16 mouse cellular contexts compared by ENCODE assay signal in genomic region chr9:113087786-113088185, GRCm38 (mm10).
DNase-seq lines count a peak whose midpoint lies in the region; ATAC-seq lines count a peak whose summit lies in the region.
"Had no signal": no experiment of that assay in that cellular context is flagged by ENCODE, and none has a peak within 500 bp of the region (broad histone marks: within the 10 kb centered on the region; RNA-seq: fewer than 3 reads in every experiment).

No protein-coding gene starts in this region.

- intact Hi-C loops in left cerebral cortex, postnatal 36 days (cut with DNase I) = no loop called here

- no peak for ATAC-seq in cerebellum, adult (ENCODE audit: insufficient number of reproducible peaks, low FRiP score, low TSS enrichment)
- no peak for ATAC-seq in monocyte, adult 5-6 weeks (replicated peaks; ENCODE audit: insufficient number of reproducible peaks, low FRiP score, low TSS enrichment, poor library complexity, severe bottlenecking)
- ATAC-seq: inflammation-experienced regulatory T-cells, adult 6 months had no signal

- DNase-seq in cerebellum, postnatal 10 days = peak; percentile 29 to 43
- DNase-seq in layer of hippocampus, adult 8-10 months (ENCODE audit: low spot score in 2 of 2) = peak; percentile 19 to 29
- no peak for DNase-seq in layer of hippocampus, postnatal 36 days
- peak; percentile 47 to 61 for DNase-seq in left cerebral cortex, postnatal 36 days (ENCODE audit: low spot score in 2 of 2)
- peak; percentile 76 for DNase-seq in telencephalon, adult 2 months (ENCODE audit: low read depth, low spot score)
- no peak for DNase-seq in urinary bladder, adult 18-20 months (ENCODE audit: low spot score in 2 of 2)
- DNase-seq: adrenal gland, adult 2 months; gastrocnemius, postnatal 36 days; heart, postnatal 10 days; kidney, adult 8-10 months; kidney, postnatal 25 days; lung, embryonic 14.5 days; lung, postnatal 4 days had no signal

Comparison
In these comparisons a context has a peak if more than half of its experiments do, and no peak if none do; other contexts are left out.
1. DNase-seq: peak in cerebellum, postnatal 10 days (2 of 2), layer of hippocampus, adult 8-10 months (2 of 2), left cerebral cortex, postnatal 36 days (2 of 2) and telencephalon, adult 2 months (single experiment); none in layer of hippocampus, postnatal 36 days (0 of 2) and urinary bladder, adult 18-20 months (0 of 2).